Mouse (Mus musculus) urinary bladder, postnatal 14 days (tissue): ENCODE data around the gene Ssbp1.

Source experiments
- DNase-seq: peaks from one replicate; pipeline ENCODE4 v3.0.0; 2021; ENCODE audit warnings: low spot score

Gene Ssbp1

DNA sequence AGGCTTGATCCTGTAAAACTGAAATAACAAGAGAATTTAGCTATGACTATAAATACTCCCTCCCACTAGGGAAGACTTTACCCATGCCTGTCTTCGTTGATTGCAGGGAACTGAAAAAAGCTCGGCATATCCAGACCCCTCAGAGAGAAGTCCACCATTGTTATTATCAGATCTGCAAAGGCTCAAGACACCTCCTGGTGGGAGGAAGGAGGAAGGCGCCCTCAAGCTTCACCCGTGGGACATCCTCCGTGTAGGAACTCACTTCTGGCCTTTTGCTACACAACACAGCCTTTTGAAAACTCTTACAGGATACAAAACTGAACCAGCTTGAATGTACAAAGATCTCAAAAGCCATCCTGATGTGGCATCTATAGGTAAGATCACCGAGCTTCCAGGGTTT is 5.4 kb upstream of the Ssbp1 start:
- DNase-seq: no peak

DNA sequence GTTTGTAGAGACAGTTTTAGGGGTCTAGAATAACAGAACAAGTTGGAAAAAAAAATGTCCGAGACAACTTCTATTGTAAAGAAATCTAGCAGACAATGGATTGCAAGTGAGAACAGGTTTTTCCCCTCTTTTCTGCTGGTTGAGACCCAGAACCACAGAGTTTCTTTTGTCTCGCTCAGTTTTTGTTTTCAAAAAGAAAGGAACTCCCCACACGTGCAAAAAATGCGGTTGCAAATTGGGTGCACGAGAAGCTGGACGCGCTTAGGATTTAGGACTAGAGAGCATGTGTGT is 513 bp downstream of the Ssbp1 start:
- DNase-seq: no peak

DNA sequence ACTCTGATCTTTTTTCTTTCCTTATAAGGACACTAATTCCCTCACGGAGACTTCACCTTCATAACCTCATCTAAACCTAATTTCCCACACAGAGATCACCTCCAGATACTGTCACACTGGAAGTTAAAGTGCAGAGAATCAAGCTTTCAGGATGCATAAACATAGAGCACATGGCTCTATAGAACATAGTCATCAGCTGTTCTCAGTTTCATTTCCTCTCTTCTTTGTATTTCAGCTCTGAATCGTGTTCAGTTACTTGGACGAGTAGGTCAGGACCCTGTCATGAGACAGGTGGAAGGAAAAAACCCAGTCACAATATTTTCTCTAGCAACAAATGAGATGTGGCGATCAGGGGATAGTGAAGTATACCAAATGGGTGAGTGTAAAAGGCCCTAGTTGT is 5.0 kb downstream of the Ssbp1 start:
- DNase-seq: no peak

DNA sequence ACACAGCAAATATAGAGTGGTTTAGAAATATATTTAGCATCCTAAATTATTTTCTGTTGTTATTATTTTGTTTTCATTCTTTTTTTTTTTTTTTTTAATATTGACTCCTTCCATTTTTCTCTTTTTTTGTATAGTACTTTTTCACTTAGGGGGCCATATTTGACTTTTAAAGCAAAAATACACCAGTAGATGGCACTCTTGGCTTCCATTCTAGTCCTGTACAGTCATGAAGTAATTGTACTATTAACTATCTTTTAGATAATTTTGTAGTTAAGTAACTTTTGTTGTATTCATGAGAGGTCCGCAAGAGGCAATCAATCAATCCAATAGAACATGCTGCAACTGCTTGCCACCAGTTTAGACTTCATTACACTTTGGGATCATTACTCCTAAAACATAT is 8.6 kb downstream of the Ssbp1 start:
- no peak for DNase-seq

DNA sequence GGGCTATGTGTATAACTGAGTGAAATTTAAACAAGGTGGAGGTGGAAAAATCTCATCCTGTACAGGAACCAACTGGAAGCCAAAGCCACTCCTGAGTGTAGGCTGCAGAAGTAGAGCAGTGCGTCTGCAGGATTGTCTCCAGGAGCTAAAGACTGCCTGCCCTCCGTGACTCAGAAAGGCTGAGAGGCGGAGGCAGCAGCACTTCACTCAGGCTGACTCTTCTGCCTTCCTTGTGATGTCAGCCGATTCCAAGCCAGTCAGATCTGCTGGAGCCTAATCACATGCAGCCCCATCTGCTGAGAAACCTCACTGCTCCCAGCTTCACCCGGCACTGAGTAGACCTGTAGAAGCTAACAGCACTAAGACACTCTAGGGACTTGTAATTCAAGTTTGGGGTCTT is 11.2 kb downstream of the Ssbp1 start:
- no peak for DNase-seq

DNA sequence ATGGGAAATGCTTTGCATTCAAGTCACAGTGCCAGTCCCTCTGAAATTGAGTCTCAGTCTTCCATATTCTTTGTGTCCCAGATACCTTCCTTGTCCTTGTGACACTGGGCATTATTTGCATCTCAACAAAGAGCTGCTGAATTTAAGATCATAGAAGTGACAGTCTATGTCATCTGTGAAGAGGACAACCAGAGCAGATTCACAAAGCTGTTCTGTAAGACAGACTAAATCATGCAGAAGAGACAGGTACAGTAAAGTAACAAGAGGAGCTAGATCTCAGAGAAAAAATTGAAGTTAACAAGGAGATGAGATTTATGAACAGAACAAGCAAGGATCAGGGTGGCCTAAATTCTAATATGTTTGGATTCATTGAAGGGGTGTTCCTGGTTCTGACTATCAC is 19.8 kb downstream of the Ssbp1 start, which contains the start of gene Tas2r137:
Tas2r137 (plus strand) TSS at position 301 of the 400 bp plus-strand sequence.
- no peak for DNase-seq

DNA sequence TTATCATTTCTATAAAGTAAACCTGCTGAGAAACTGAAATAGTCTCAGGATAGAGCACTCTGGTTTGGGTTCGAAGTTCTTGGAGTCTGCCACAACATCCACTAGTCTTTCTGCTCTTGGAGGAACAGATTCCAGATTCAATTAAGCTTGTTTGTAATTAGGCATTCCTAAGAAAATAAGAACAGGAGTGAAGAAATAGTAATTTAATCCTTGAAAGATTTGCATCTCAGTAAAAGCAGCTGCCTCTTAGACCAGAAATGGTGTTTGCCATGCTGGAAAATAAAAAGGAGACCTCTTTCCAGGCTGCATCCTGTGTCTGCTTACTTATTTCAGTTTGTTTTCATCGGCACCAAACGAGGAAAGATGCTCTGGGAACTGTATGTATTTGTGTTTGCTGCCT is 22.1 kb downstream of the Ssbp1 start, which contains the start of gene Tas2r108:
Tas2r108 (plus strand) TSS at position 301 of the 400 bp plus-strand sequence.
- DNase-seq: no peak

DNA sequence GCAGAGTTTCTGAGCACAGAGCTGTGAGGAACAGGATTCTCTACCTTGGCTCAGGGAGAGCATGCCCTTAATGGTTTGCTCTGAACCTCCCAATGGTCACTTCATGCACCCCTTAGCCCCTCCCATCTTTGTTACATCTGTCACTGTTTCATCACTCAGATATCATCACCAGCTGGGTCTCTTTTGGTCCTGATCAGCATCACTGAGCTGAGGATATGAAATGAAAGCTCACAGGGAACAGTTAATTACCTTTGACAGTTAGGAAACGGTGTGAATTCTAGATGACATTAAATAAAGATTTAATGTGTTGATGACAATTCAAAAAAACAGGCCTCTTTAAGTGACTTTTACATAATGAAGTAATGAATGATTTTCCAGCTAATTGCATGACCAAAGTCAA is 48.3 kb downstream of the Ssbp1 start, which contains the start of gene Prss37:
Prss37 (minus strand) TSS at position 101 of the 400 bp plus-strand sequence.
- no peak for DNase-seq
